Mouse (Mus musculus) liver, postnatal 0 days (tissue): ENCODE results near the gene Cyp4f17.

ENCODE experiments used
- CTCF ChIP-seq: sonication (generic); IDR thresholded peaks from 2 replicates; pipeline ENCODE4 v1.5.1; 2016; ENCODE audit warnings: antibody characterized with exemption, low read depth
- EP300 ChIP-seq: IDR thresholded peaks from 2 replicates; pipeline ENCODE4 v1.6.1; 2016; ENCODE audit warnings: antibody characterized with exemption, low read depth, mild to moderate bottlenecking

DNA sequence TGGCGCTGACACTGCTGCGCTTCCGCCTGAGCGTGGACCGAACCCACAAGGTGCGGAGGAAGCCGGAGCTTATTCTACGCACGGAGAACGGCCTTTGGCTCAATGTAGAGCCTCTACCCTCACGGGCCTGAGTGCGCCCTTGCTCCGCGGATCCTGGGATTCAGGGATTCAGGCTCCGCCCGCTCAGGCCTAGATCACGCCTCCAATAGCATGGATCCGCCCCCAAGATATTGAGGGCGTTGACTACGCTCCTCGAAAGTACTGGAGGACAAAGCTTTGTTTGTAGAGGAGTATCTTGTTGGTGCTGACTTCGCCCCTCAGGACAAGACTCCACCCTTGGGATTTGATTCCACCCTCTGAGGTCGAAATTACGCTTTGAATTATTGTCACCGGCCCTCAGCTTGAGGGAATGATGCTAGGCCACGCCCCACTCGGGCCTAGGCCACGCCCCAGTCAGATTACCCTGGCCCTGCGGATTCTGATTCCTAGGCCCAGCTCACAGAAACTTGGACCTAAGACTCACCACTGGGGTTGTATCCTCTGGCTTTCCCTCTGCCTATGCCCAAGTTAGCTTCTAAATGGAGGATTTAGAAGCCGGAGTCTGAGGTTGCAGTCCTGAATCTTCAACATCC lies 13.4 kb upstream of the Cyp4f17 start:
- TF ChIP-seq CTCF (no peak), EP300 (no peak)
